Mouse (Mus musculus) kidney, adult 9 months (tissue): ENCODE measurements around the gene AC124502.3.

Source experiments
- DNase-seq: peaks from one replicate; pipeline ENCODE4 v3.0.0; 2022

The AC124502.3 gene

DNA sequence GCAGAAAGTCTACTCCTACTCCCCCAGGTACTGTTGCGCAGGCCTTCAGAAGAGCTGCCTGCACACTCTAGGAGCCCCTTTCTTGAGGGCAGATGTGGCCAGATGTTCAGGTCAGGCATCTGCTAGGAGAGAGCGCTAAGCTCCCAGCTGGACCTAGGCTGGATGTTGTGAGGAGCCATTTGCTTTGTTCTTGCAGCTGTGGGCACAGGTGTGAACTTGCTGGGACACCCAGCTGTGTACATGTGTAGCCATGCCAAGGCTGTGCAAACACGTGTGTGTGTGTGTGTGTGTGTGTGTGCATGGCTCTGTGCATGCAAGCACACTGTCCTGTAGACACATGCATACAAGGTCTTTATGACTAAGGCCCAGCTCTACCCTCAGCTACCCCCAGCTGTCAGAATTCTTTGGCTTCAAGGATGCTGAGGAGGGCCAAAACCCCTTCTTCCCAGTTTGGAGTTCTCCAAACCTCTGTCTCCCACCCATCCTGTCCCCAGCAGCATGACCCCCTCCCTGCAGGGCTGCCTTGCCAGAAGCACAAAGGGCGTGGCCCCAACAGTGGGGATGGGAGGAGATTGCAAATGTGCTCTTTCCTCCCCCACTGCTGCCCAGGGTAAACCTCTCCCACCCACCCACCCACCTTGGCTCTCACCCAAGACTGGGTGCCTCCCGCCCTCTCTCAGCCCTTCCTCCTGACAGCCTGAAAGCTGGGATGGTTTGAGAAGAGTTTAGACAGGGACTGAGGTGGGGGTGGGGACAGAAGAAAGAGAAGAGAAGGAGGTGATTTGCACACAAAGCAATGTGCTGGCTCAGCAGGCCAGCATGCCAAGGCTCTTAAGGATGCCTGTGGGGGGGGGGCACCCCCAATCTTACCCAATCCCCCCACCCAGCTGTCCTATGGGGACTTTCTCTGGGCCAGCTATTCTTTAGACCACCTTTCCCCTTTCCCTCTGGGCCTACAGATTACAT is 22.0 kb downstream of the AC124502.3 start:
- DNase-seq = no peak

DNA sequence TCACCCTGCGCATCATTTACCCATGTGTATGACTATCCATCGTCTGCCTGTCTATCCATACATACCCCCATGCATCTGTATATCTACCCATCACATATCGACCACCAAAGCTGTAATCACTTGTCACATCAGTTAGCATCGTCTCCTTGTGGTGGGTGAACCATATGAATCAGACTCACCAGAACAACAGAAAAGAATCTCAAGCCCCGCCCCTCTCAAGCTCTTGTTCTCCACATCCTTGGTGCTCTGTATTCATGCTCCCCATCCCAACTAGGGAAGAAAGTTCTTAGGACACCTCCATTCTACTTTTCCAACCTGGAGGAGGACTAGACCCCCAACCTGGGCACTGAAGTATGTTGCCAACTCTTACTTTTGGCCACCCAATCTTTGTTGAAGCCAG is 23.4 kb downstream of the AC124502.3 start:
- DNase-seq = no peak

DNA sequence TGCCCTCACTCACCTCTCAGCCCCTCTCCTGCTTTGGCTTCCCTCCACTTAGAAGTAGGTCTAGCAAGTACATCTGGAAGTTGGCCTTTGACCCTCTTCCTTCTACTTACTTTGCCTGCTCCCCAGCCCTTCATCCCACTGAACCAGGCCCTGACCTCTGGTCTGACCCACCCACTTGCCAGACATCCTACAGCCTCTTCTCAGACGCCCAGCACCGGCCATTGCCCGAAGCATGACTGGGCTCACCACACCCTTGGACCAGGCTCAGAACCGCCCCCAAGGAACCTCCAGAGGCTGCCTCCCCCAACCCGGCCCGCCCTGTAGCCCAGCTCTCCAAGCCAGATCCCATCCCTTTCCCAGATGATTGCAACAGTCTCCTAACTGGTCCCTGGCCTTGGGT is 23.8 kb downstream of the AC124502.3 start:
- no peak for DNase-seq

DNA sequence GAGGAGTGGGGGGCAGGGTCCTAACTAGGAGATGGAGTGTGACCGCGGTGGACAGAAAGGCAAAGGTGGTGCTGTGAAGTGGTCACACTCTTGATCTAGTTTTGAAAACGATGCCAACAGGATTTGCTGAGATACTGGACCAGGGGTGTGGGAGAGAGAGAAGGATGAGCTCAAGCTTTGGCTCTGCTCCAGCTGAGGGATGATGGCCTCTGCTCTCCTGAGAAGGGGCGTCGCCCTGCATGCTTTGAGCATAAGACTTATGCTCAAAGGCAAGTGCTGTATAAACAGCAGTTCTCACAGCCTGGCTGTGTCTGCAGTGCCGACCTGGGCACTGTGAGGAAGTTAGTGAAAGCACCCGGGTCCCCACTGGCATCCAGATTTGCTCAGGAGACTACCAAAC is 26.4 kb downstream of the AC124502.3 start:
- no peak for DNase-seq

DNA sequence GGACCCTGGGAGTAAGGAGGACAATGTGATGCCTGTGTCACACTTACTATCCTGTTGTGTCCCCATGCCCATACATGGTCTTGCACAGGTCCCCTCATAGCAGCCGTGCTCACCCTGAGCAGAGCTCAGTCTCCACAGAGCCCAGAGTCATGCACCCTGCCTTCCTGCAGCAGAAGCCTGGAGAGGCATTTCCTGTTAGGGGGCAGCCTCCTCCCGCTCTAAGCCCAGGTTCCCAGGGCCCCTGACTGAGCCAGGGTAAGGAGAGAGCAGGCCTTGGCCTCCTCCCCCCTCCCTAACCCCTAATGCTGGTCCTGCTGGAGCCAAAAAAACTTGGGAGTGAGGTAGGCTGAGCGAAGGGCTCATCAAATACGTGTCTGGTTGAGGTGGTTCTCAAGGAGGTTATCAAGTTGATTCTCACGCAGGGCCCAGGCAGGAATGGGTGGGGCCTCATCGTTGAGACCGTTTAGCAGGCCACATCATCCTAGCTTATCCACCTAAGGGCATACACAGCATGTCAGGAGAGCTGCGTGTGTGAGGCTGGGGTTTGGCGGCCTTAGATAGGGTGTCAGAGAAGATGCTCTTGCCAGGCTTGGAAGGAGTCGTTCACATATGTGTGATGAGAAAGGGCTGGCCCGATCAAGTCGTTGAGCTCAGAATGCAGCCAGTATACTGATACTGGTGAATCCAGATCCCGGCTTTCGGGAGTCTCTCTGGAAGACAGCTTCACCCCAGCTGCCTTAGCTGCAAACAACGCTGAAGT is 28.5 kb downstream of the AC124502.3 start:
- DNase-seq = no peak

DNA sequence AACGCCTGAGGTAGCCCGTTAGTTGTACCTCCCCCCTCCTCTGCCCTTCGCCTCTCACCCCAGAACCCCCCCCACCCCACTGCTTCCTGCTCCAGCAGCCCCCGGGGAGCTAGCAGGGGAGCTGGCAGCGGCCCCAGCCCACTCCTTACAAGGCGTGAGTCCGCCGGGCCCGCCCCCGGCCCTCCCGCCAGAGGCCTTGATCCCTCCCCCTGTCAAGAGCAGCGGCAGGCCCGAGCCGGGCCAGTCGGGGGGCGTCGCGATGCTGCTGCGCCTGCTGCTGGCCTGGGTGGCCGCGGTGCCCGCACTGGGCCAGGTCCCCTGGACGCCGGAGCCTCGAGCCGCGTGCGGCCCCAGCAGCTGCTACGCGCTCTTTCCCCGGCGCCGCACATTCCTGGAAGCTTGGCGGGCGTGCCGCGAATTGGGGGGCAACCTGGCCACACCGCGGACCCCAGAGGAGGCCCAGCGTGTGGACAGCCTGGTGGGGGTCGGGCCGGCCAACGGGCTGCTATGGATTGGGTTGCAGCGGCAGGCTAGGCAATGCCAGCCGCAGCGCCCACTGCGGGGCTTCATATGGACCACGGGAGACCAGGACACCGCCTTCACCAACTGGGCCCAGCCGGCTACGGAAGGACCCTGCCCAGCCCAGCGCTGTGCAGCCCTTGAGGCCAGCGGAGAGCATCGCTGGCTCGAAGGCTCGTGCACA is 29.3 kb downstream of the AC124502.3 start, which contains the start of gene Cd248:
Gene Cd248, plus strand, starts transcription at position 212 of the 703 bp plus-strand sequence.
- peak; percentile 40 for DNase-seq

DNA sequence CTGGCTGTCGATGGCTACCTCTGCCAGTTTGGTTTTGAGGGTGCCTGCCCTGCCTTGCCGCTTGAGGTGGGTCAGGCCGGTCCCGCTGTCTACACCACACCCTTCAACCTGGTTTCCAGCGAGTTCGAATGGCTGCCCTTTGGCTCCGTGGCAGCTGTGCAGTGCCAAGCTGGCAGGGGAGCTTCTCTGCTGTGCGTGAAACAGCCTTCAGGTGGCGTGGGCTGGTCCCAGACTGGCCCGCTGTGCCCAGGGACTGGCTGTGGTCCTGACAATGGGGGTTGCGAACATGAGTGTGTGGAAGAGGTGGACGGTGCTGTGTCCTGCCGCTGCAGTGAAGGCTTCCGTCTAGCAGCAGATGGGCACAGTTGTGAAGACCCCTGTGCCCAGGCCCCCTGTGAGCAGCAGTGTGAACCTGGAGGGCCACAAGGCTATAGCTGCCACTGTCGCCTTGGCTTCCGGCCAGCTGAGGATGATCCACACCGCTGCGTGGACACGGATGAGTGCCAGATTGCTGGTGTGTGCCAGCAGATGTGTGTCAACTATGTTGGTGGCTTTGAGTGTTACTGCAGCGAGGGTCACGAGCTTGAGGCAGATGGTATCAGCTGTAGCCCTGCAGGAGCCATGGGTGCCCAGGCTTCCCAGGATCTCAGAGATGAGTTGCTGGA is 30.0 kb downstream of the AC124502.3 start:
- no peak for DNase-seq

DNA sequence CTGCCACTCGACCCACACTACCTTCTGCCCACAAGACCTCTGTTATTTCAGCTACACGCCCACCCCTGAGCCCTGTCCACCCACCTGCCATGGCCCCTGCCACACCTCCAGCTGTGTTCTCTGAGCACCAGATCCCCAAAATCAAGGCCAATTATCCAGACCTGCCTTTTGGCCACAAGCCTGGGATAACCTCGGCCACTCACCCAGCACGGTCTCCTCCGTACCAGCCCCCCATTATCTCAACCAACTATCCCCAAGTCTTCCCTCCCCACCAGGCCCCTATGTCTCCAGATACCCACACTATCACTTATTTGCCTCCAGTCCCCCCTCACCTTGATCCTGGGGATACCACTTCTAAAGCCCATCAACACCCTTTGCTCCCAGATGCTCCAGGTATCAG is 30.8 kb downstream of the AC124502.3 start:
- DNase-seq = no peak

DNA sequence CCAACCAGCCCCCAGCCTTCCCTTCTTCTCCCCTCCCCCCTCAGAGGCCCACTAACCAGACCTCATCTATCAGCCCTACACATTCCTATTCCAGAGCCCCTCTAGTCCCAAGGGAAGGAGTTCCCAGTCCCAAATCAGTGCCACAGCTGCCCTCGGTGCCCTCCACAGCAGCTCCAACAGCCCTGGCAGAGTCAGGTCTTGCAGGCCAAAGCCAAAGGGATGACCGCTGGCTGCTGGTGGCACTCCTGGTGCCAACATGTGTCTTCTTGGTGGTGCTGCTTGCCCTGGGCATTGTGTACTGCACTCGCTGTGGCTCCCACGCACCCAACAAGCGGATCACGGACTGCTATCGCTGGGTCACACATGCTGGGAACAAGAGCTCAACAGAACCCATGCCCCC is 31.3 kb downstream of the AC124502.3 start:
- DNase-seq = no peak

DNA sequence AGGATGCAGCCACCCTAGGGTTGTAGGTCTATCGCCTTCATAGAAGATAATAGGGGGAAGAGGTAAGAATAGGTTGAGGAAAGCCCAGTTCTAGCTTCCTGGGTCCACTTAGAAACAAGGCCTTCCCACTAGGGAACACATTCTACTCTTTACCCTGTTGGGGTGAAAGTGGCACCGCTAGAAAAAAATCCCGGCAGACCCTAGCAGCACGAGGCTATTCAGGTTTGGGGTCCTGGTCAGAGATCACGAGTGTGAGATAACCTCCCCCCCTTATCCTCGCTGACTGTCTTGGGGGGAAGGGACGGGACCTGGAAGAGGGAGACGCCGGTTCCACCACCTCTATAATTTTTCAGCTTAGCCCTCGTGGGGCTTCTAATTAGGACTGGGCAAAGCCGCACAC is 32.4 kb downstream of the AC124502.3 start:
- no peak for DNase-seq

DNA sequence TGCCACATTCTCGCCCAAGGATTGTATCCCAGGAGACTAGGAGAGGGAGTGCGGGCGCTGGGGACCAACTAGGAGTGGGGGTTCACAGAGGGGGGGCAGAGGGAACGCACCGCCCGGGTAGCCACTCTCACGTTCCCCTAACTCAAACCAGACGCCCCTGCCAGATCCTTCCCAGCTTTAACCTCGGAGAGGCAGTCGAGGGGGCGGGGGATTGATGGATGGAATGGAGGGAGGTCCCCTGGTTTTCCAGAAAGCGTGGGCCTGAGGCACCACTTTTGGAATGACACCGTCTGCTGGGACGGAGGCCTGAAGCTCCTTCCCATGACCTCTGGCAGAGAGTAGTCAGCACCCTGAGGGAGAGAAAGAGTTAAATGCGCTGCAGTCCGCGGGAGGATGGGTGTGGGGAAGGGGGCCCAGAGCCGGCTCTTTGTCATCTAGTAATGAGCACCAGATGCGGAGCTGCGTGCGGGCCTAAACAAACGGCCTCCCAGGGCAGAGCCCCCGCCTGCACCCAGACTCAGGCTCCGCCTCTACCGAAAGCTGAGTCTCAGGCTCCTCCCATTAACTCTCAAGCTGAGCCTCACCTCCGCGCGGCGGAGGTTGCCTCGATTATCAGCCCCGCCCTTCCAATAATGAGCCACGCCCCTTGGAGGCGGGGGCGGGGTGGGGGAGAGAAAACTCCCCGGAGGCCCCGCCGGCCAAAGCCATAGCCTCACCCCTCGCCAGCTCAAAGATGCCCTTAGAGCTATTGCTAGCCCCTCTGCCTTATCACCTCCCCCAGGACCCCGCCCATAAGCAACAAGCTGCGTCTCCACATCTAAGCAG is 33.1 kb downstream of the AC124502.3 start:
- DNase-seq = peak; percentile 79

DNA sequence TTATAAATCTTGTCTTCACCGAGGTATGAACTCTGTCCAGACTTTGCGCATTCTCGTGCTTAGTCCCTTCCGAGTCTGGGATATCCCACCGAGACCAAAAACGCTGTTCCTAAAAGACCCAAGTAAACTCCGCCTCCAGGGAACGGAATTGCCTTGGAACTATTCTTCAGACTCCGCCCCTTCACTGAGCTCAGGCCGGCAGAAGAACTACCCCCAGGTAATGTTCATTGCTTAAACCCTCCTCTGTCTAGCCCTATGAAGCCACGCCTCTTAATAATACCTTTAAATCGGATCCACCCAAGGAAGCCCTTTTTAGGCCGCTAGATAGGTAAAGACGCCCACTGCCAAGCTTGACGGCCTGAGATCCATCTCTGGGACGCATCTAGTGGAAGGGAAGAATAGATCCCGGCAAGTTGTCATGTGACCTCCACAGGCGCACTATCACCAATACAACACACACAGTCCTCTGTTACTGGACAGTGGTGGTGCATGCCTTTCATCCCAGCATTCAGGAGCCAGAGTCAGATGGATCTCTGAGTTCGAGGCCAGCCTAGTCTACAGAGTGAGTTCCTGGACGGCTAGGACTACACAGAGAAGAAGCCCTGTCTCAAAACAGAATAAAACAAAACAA is 33.8 kb downstream of the AC124502.3 start:
- DNase-seq = peak; percentile 42

DNA sequence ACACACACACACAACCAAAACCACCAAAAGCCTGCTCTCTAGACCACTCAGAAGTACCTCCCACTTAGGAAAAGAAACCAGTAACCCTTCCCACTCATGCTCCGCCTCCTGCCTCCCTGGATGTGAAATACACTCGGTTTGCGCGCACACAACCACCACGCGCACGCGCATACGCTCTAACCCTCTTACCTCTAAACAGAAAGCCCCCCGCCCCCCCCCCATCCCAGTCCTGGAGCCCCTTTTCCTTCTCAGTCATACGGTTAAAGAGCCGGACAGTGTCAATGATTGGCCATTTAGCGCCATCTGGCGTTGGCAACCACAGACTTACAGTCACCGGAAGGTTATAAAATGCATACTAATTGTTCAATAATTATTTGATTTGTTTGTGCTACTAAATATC is 34.3 kb downstream of the AC124502.3 start:
- peak; percentile 59 for DNase-seq

DNA sequence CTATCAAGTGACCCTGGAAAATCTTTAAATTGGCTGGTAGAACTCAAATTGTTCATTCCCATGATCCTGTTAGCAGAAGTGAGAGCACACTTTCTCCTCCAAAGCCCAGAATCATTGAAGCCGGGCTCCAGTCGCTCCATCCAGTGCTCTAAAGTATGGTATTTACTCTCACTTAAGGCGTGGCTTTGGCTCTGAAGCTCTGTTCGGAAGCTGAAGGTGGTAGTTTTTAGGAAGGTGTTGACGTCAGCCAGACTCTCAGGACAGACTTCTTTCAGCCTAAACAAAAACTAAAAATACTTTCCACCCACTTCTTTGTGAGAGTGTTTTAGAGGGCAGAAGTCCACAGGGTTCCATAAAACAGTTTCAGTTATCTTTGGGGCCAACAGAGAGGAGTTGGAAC is 34.8 kb downstream of the AC124502.3 start:
- no peak for DNase-seq

DNA sequence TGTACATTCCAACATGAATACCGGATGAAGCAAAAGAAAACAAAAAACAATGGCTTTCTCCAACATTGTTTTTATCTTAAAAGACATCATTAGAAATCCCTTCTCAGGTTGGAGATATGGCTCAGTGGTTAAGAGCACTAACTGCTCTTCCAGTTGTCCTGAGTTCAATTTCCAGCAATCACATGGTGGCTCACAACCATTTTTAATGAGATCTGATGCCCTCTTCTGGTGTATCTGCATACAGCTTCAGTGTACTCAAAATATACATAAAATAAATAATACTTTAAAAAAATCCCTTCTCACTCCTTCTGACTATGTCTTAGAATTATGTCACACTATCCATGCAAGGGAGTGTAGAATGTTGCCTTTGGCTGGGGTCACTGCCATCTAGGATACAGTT is 40.6 kb downstream of the AC124502.3 start:
- DNase-seq = no peak

DNA sequence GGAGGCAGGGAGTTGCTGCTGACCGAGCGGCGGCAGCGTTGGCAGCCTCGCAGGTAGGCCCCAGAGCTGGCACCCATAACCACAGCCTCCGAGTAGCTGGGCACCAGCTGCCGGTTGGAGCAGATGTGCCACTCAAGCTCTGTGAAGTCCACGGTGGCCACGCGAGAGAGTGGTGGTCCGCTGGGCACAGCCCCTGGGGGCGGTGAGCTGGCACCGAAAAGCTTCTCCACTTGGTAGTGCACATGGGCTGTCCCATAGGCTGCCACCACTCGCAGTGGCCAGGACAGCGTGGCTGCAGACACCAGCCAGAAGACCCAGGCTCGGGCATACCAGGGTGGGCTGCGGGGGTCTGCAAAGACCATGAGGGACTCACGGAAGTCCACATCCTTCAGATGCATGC is 43.3 kb downstream of the AC124502.3 start:
- DNase-seq = no peak

DNA sequence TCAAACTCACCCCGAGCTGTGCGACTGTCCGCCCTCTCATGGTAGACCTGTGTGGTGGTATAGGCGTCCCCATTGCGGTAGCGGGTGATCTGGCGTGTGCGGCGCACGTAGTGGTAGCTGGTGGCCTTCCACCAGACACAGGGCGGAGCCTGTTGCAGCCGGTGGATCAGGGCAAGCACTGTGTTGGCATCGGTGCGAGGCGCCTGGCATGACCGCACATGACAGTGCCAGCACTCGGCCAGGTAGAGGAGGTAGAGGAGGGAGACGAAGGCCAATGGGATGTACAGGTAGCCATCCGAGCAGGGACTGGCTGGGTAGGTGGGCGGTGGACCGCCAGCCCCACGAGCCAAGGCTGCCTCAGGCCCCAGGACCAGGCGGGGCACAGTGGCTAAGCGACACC is 43.9 kb downstream of the AC124502.3 start:
- no peak for DNase-seq

DNA sequence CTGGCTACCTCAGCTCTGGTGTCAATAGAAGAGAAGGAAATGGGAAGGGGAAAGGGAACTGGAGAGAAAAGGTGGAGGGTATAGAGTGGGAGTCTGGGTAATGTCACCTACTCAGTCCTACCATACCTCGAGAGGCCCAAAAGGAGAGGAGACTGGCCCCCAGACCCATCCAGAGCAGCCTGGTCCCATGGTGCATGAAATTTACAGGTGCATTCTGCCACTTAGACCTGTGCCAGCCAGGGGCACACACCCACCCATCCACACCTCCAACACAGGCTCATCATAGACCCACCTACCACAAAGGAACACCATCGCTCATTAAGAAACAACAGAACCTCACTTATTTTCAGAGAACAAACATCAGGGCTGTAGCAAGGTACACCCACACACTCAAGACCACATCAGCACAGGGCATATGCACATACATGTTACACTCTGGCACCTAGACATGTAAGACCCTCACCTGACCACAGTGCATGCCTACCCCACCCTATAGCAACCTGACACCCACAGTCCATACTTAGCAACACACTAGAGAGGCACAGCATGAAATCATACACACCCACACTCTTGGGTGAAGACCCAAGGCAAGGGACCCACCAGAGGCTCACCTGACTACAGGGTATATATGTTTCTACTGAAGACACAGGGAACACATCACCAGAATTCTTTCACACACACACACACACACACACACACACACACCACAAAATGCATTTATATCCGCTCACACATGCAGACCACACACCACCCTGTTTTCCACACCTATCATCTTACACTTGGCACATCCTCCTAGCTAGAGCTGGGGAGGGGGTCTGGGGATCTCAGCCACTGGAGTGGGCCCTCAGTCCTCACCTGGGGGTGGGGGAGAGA is 45.5 kb downstream of the AC124502.3 start:
- no peak for DNase-seq

DNA sequence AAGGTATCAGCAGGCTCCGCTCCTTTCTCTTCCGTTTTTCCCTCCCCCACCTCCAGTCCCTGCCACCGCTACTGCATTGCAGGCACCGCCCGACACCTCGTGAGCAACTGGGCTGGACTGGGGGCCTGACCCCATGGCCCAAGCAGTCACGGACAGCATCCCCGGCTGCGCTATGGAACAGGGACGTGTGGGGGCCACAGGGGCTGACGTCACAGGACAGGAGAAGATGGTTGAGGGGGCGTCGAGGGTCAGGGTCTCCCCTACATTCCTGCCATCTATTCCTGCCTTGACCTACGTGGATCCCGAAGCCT is 46.1 kb downstream of the AC124502.3 start:
- no peak for DNase-seq

DNA sequence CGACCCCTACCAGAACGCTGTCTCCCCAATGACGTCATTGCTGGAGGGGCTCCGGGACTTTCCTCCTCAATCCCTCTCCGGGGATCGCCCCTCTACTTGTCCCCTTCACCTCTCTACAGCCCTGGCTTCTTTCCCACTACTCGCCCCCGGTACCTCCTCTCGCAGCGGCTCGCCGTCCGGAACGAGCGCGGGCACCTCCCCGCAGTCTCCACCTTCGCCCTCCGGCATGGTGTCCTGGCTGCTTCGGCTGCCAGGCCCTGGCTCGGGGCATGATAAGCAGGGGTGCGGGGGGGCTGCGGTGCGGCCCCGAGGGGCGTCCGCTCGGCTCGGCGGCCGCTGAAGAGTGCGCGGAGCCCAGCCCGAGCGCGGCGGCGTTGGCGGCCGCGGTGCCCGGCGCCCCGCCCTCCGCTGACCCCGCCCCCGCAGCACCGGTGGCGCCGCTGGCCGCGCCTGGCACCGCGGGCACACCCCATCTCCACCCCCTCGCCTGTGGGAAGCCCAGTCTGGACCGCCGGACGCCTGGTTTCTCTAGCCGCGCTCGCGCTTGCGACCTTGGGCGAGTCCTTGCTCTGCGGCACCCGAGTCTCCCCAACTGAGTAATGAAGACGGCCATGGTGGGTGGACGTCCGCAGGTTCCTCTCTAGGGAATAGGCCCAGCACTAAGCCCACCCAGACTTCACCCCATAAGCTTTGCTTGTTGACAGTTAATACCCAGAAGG is 46.6 kb downstream of the AC124502.3 start, which contains the start of gene Tmem151a:
Gene Tmem151a, minus strand, starts transcription at position 387 of the 719 bp plus-strand sequence.
- peak; percentile 56 for DNase-seq
